Mouse (Mus musculus) neutrophil, adult 83 days (primary cell): ENCODE results near the gene Prkcd. TPM values are rescaled to one million over a fixed set of nuclear protein-coding genes. Genes with fewer than 3 reads are reported as not detected.

Experiments
- total RNA-seq, 2 experiments: library from RNA; stranded (reverse); gene quantifications; one replicate each; pipeline ENCODE4 v1.2.4; 2023

Gene Prkcd
- total RNA-seq: 100 to 1,000 TPM; 579 to 643 TPM

DNA sequence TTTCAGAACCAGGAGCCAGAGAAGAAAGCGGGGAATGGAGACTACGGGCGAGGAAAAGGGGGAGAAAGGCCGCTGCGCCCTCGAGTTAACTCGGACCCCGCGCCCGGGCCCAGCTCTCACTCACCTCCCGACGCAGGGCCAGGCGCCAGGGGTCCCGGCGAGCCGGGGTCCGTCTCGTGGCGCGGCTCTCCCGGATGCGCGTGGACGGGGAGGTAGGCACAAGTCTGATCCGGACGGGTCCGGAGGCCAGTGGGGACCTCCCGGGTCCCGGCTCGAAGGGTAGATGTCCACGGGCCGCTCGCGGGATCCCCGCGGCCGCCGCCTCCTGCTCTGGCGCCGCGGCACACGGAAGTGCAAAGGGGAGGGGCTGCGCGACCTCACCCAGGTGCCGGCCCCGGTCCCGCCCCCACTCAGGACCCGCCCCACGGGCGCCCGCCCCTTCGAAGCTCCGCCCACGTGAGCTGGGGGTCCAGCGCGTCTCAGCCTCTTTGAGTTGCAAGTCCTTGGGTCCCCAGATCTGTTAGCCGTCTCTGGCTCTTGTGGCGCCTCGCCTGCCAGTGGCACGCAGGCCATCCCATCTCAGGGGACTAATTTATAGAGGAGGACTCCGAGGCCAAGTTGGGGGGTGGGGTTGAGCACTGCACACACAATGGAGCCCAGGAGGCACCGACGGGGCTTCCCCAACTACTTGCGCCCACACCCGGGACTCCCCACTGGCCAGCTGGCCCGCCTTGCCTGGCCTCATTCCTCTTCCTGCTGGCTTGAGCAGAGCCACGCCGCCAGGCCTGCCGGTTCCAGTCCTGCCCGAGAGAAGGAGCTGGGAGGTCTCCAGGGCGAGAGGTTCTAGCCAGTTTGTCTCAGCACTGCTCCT lies at the start of gene Prkcd:
TSS of gene Prkcd (minus strand) at position 355 of the 871 bp plus-strand sequence.

DNA sequence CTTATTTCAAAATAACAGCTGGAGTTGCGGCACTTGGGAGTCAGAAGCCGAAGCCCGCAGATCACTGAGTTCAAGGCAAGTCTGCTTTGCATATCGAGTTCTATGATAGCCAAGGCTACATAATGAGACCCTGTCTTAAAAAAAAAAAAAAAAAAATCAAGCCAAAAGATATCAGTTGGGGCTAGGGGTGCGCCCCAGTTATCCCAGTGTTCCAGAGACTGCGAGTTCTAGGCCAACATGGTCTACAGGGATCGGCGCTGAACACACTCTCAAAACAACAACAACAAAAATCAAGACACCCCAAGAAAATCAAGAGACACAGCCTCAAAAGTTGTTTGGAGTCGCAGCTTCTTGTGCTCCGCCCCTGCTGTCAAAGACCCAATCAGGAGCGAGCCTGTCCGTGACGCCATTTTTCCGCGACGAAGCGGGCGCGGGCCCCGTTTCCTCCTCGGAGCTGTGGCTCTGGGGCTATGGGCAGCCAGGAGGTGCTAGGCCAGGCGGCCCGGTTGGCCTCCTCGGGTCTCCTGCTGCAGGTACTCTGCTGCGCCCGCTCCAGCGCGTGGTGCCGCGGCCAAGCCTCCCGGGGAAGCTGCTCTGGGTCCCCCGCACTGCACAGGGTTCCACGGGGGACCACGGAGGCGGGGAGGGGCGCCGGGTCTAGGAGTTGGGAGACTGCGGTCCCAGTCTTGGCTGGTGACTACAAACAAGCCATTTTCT lies 28.1 kb upstream of the Prkcd start, which contains the start of gene Rft1:
TSS of gene Rft1 (plus strand) at position 418 of the 717 bp plus-strand sequence.

DNA sequence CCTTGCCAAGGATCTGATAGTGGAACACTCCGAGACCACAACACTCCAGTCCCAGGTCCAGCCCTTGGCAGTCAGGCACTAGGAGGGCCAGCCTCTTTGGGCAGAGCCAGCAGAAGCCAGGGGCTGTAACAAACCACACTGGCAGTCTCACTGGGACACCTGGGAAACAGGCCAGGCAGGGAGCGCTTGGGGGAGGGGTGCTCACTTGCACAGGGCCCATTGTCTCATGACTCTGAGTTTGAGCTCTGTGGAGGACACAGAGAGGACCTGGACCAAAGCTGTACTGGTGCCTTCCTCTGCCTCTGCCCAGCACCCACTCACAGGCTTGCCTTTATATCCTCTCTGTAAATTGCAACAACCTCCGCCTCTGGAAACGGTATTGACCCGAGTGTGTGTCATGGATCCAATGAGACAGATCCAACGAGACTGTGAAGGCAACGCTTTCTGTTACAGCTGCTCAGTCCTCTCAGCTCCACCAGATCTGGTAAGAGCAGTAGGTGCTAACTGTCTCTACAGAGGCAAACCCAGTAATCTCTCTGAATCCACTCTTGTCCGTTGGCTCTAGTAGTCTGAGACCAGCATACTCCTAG lies 77.8 kb downstream of the Prkcd start, which contains the start of gene Tkt:
TSS of gene Tkt (plus strand) at position 229 of the 590 bp plus-strand sequence.

Other genes starting within 250 kb of the Prkcd start
- gene Dcp1a, start 146.7 kb downstream of the Prkcd start, total RNA-seq: 10 to 100 TPM; 25.1 to 26.7 TPM
- gene Cacna1d, start 134.8 kb downstream of the Prkcd start, total RNA-seq: 1 to 10 TPM; 2.1 to 3.6 TPM
- 1,000 to 10,000 TPM; 1,211 to 1,279 TPM for gene Tkt, start 77.9 kb downstream of the Prkcd start, total RNA-seq
- 1 to 10 TPM; 9.0 to 10.0 TPM for gene Rft1, start 28.1 kb upstream of the Prkcd start, total RNA-seq
- 10 to 100 TPM; 14.6 to 16.3 TPM for gene Sfmbt1, start 88.6 kb upstream of the Prkcd start, total RNA-seq
- 10 to 100 TPM; 14.8 to 18.4 TPM for gene Tmem110, start 199.4 kb upstream of the Prkcd start, total RNA-seq